Mouse (Mus musculus): ENCODE measurements at regions not wholly inside any gene's neighbourhood (a gene's known extent, or its start where the extent isn't known, plus 50 kb on each side); places are given as distances from the start of the nearest gene placed in this dataset.
A peak's percentile ranks its signal among the peaks of the same experiment; 100 is the strongest.

- Histone ChIP-seq H3K4me2 (no peak overlapping the region), H3K9ac (no peak overlapping the region), H3K36me3 (replicated peaks) (no peaks in the 10 kb centered on the region), H3K4me1 (replicated peaks) (peaks cover 29% of the 10 kb centered on the region), H3K27ac (replicated peaks) (no peak overlapping the region), H3K4me3 (replicated peaks) (no peak overlapping the region), H3K27me3 (no peaks in the 10 kb centered on the region), H3K9me3 (replicated peaks) (no peaks in the 10 kb centered on the region)
- ATAC-seq (ENCODE audit: insufficient read depth), result no peak
- WGBS (ENCODE audit: insufficient replicate concordance), result 75% methylated on average over 5 of the region's 5 CpGs
These were observed 122.0 kb upstream of the Klf3 start for GRCm38 (mm10) chr5:64681161-64681560.

GRCm38 (mm10) chr5:64682326-64682845 is 120.8 kb upstream of the Klf3 start:
- Histone ChIP-seq H3K4me3 (replicated peaks) (no peak overlapping the region), H3K9ac (no peak overlapping the region), H3K4me1 (replicated peaks) (peaks cover 25% of the 10 kb centered on the region), H3K36me3 (replicated peaks) (no peaks in the 10 kb centered on the region), H3K27me3 (no peaks in the 10 kb centered on the region), H3K27ac (replicated peaks) (no peak overlapping the region), H3K4me2 (no peak overlapping the region), H3K9me3 (replicated peaks) (no peaks in the 10 kb centered on the region)
- WGBS (ENCODE audit: insufficient replicate concordance), result 56% methylated on average over 7 of the region's 7 CpGs
- ATAC-seq (ENCODE audit: insufficient read depth), result no peak

- Histone ChIP-seq H3K36me3 (replicated peaks) (no peaks in the 10 kb centered on the region), H3K9me3 (replicated peaks) (no peaks in the 10 kb centered on the region), H3K4me2 (no peak overlapping the region), H3K9ac (no peak overlapping the region), H3K27me3 (no peaks in the 10 kb centered on the region), H3K4me3 (replicated peaks) (no peak overlapping the region), H3K27ac (replicated peaks) (no peak overlapping the region), H3K4me1 (replicated peaks) (peaks cover 27% of the 10 kb centered on the region)
- WGBS (ENCODE audit: insufficient replicate concordance), result 70% methylated on average over 4 of the region's 4 CpGs
- ATAC-seq (ENCODE audit: insufficient read depth), result no peak
These were observed 119.8 kb upstream of the Klf3 start for GRCm38 (mm10) chr5:64683419-64683818.

GRCm38 (mm10) chr5:64684275-64684674 is 118.9 kb upstream of the Klf3 start:
- Histone ChIP-seq H3K9ac (no peak overlapping the region), H3K9me3 (replicated peaks) (no peaks in the 10 kb centered on the region), H3K27ac (replicated peaks) (no peak overlapping the region), H3K27me3 (no peaks in the 10 kb centered on the region), H3K4me1 (replicated peaks) (peaks cover 29% of the 10 kb centered on the region), H3K4me3 (replicated peaks) (no peak overlapping the region), H3K36me3 (replicated peaks) (no peaks in the 10 kb centered on the region), H3K4me2 (no peak overlapping the region)
- ATAC-seq (ENCODE audit: insufficient read depth), result no peak
- 27% methylated on average over 5 of the region's 5 CpGs for WGBS (ENCODE audit: insufficient replicate concordance)

- Histone ChIP-seq H3K4me2 (0 out of 2 replicates have a peak overlapping the region, but pooled peaks have one; percentile 2), H3K36me3 (replicated peaks) (no peaks in the 10 kb centered on the region), H3K4me3 (replicated peaks) (no peak overlapping the region), H3K4me1 (replicated peaks) (peaks cover 43% of the 10 kb centered on the region), H3K9me3 (replicated peaks) (no peaks in the 10 kb centered on the region), H3K27ac (replicated peaks) (0 out of 2 replicates have a peak overlapping the region, but pooled peaks have one; percentile 4), H3K9ac (no peak overlapping the region), H3K27me3 (no peaks in the 10 kb centered on the region)
- no peak for ATAC-seq (ENCODE audit: insufficient read depth)
- 73% methylated on average over 7 of the region's 7 CpGs for WGBS (ENCODE audit: insufficient replicate concordance)
These were observed 113.0 kb upstream of the Klf3 start for GRCm38 (mm10) chr5:64690148-64690547.

GRCm38 (mm10) chr5:64691406-64692100 is 111.6 kb upstream of the Klf3 start:
- Histone ChIP-seq H3K9me3 (replicated peaks) (no peaks in the 10 kb centered on the region), H3K9ac (no peak overlapping the region), H3K4me3 (replicated peaks) (no peak overlapping the region), H3K4me2 (0 out of 2 replicates have a peak overlapping the region, but pooled peaks have one; percentile 5), H3K27me3 (no peaks in the 10 kb centered on the region), H3K36me3 (replicated peaks) (no peaks in the 10 kb centered on the region), H3K27ac (replicated peaks) (peak overlapping the region; percentile 63), H3K4me1 (replicated peaks) (peaks cover 43% of the 10 kb centered on the region)
- WGBS (ENCODE audit: insufficient replicate concordance), result 48% methylated on average over 8 of the region's 8 CpGs
- ATAC-seq (ENCODE audit: insufficient read depth), result no peak; the same call in 1 of the 2 replicates

- WGBS (ENCODE audit: insufficient replicate concordance), result 26% methylated on average over 11 of the region's 11 CpGs
- no peaks in the 10 kb centered on the region for H3K27me3 ChIP-seq
- no peaks in the 10 kb centered on the region for H3K36me3 ChIP-seq (replicated peaks)
- H3K9ac ChIP-seq, result no peak overlapping the region
- H3K4me1 ChIP-seq (replicated peaks), result peaks cover 43% of the 10 kb centered on the region
- peak; percentile 63 for ATAC-seq (ENCODE audit: insufficient read depth)
- H3K4me3 ChIP-seq (replicated peaks), result no peak overlapping the region
- peak overlapping the region; percentile 63 for H3K27ac ChIP-seq (replicated peaks)
- H3K9me3 ChIP-seq (replicated peaks), result no peaks in the 10 kb centered on the region
- peak overlapping the region; percentile 38 for H3K4me2 ChIP-seq
These were observed 110.9 kb upstream of the Klf3 start for GRCm38 (mm10) chr5:64692335-64692734.

- WGBS (ENCODE audit: insufficient replicate concordance), result 43% methylated on average over 8 of the region's 8 CpGs
- ATAC-seq (ENCODE audit: insufficient read depth), result no peak
- Histone ChIP-seq H3K4me3 (replicated peaks) (no peak overlapping the region), H3K27me3 (no peaks in the 10 kb centered on the region), H3K27ac (replicated peaks) (peak overlapping the region; percentile 57; the same call in 1 of the 2 replicates), H3K36me3 (replicated peaks) (no peaks in the 10 kb centered on the region), H3K4me1 (replicated peaks) (peaks cover 42% of the 10 kb centered on the region), H3K9ac (no peak overlapping the region), H3K9me3 (replicated peaks) (no peaks in the 10 kb centered on the region), H3K4me2 (peak overlapping the region; percentile 6; the same call in 1 of the 2 replicates)
These were observed 109.6 kb upstream of the Klf3 start for GRCm38 (mm10) chr5:64693616-64694015.

- Histone ChIP-seq H3K4me3 (replicated peaks) (no peak overlapping the region), H3K36me3 (replicated peaks) (no peaks in the 10 kb centered on the region), H3K4me1 (replicated peaks) (peaks cover 44% of the 10 kb centered on the region), H3K9me3 (replicated peaks) (no peaks in the 10 kb centered on the region), H3K4me2 (no peak overlapping the region), H3K9ac (no peak overlapping the region), H3K27ac (replicated peaks) (no peak overlapping the region), H3K27me3 (no peaks in the 10 kb centered on the region)
- no peak for ATAC-seq (ENCODE audit: insufficient read depth)
- 82% methylated on average over 8 of the region's 8 CpGs for WGBS (ENCODE audit: insufficient replicate concordance)
These were observed 108.6 kb upstream of the Klf3 start for GRCm38 (mm10) chr5:64694606-64695005.

GRCm38 (mm10) chr5:64696099-64696498 is 107.1 kb upstream of the Klf3 start:
- 85% methylated on average over 14 of the region's 14 CpGs for WGBS (ENCODE audit: insufficient replicate concordance)
- Histone ChIP-seq H3K36me3 (replicated peaks) (no peaks in the 10 kb centered on the region), H3K9ac (no peak overlapping the region)

GRCm38 (mm10) chr5:64697466-64697865 is 105.7 kb upstream of the Klf3 start:
- Histone ChIP-seq H3K9ac (no peak overlapping the region), H3K4me2 (no peak overlapping the region), H3K9me3 (replicated peaks) (no peaks in the 10 kb centered on the region), H3K27me3 (no peaks in the 10 kb centered on the region), H3K4me3 (replicated peaks) (no peak overlapping the region), H3K27ac (replicated peaks) (no peak overlapping the region), H3K36me3 (replicated peaks) (no peaks in the 10 kb centered on the region), H3K4me1 (replicated peaks) (peaks cover 36% of the 10 kb centered on the region)
- no peak for ATAC-seq (ENCODE audit: insufficient read depth)
- 75% methylated on average over 5 of the region's 5 CpGs for WGBS (ENCODE audit: insufficient replicate concordance)

More at GRCm38 (mm10) chr5:64696099-64696498, 107.1 kb upstream of the Klf3 start:
- Histone ChIP-seq H3K27me3 (no peaks in the 10 kb centered on the region), H3K4me2 (no peak overlapping the region), H3K4me3 (replicated peaks) (no peak overlapping the region), H3K27ac (replicated peaks) (no peak overlapping the region), H3K4me1 (replicated peaks) (peaks cover 35% of the 10 kb centered on the region), H3K9me3 (replicated peaks) (no peaks in the 10 kb centered on the region)
- no peak for ATAC-seq (ENCODE audit: insufficient read depth)

All from liver, embryonic 15.5 days (tissue).